Mouse (Mus musculus): ENCODE data around the gene Gpr34. TPM values are rescaled to one million over a fixed set of nuclear protein-coding genes. Genes with fewer than 3 reads are reported as not detected.

The Gpr34 gene
- not detected for polyA plus RNA-seq (2021)

DNA sequence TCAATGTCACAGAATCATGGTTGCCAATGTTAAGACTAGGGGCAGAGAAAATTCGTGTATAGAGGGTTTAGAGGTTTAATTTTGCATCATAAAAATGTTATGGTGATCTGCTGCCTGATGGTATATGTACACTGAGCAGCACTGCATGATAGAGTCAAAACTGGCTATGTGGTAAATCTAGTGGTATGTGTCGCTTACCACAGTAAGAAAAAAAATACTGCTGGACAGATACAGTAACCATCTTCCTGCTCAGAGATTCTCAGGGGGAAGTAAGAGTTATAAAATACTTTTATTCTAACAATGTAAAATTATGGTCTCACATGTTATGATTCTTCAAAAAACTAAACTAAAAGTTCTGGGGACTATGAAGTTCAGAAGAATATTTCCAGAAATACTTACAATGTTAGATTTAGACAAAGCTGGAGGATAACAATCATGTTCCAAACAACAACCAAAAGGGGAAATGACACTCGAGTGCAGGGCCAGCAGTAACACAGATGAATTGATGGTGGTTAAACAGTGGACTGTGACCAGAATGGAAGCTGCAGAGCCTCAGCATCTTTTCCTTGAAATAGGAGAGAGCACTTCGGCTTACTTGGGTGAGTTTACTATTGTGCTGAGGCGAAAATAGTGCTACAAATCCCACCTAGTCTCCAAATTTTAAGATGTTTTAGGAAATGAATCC, at the start of gene Gpr34:
Gene Gpr34 (plus strand): TSS at position 491 of the 685 bp plus-strand sequence.
- H3K27me3 ChIP-seq, result peaks cover 48% of the 10 kb centered on the region
- POLR2A ChIA-PET, result no interaction called here
- DNase-seq (ENCODE audit: low read depth, low spot score) (no peak), ATAC-seq (no peak)
- CTCF ChIA-PET, result no interaction called here
- in situ Hi-C loops (cut with MboI; ENCODE audit: low pct_unique_long_range_greater_than_20kb), result loop anchor here (25.0 kb wide), 1 partner anchor 944 kb away; no protein-coding TSS in a partner anchor
- TF ChIP-seq CTCF (IDR thresholded peaks at IDR 0.05), result no peak

DNA sequence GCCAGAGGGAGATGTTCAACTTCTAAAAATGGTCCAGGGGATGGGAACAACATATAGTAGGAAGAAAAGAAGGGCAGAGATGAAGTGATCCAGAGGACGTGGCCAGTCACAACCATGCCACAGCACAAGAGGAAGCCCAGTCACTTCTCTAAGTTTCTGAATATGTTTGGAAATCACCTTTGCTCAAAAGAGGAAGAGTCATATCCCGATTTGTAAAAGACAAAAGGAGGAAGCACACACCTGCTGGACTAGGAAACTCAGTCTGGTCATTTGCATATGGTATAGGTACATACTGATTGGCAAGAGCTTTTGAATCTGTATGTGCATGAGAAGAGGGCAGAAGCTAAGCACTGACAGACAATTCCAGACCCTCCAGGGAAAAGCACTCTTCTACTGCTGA, 32.5 kb upstream of the Gpr34 start:
- no peak for TF ChIP-seq CTCF (IDR thresholded peaks at IDR 0.05)
- peaks cover 22% of the 10 kb centered on the region for H3K27me3 ChIP-seq
- ATAC-seq (no peak), DNase-seq (ENCODE audit: low read depth, low spot score) (no peak)
- ChIA-PET POLR2A (no interaction called here), CTCF (no interaction called here)
- in situ Hi-C loops (cut with MboI; ENCODE audit: low pct_unique_long_range_greater_than_20kb), result no loop called here

DNA sequence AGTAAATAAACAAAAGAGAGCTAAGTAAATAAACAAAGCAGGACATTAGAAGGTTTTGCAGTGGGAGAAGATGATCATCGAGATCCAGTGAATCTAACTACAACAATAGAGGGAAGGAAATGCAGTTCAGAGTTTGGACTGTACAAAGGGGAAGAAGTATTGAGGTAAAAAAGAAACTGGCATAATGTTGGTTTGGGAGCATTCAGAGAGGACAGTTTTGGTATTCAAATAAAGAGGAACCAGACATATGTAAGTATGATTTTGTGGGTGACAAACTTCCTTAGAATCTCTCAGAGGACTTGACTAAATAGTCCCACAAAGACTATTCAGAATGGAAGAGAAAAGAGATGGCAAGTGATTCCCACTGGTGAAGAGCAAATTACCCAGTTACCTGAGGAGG, 31.9 kb upstream of the Gpr34 start:
- no peak for ATAC-seq
- CTCF ChIA-PET, result no interaction called here
- in situ Hi-C loops (cut with MboI; ENCODE audit: low pct_unique_long_range_greater_than_20kb), result no loop called here
- TF ChIP-seq CTCF (IDR thresholded peaks at IDR 0.05), result no peak
- H3K27me3 ChIP-seq, result peaks cover 22% of the 10 kb centered on the region
- POLR2A ChIA-PET, result no interaction called here
- DNase-seq (ENCODE audit: low read depth, low spot score), result no peak

GRCm38 (mm10) chrX:13606741-13607140, 25.1 kb upstream of the Gpr34 start:
- TF ChIP-seq CTCF (IDR thresholded peaks at IDR 0.05), result no peak
- POLR2A ChIA-PET, result interaction anchor here (0.9 kb wide), 1 partner anchor 364 kb away, joined by 3 read pairs; no protein-coding TSS in a partner anchor

GRCm38 (mm10) chrX:13607752-13608151, 24.1 kb upstream of the Gpr34 start:
- TF ChIP-seq CTCF (IDR thresholded peaks at IDR 0.05), result no peak
- in situ Hi-C loops (cut with MboI; ENCODE audit: low pct_unique_long_range_greater_than_20kb), result no loop called here
- peaks cover 32% of the 10 kb centered on the region for H3K27me3 ChIP-seq
- POLR2A ChIA-PET, result interaction anchor here (0.9 kb wide), 1 partner anchor 365 kb away, joined by 3 read pairs; no protein-coding TSS in a partner anchor
- CTCF ChIA-PET, result interaction anchor here (1.2 kb wide), 1 partner anchor 10 kb away, joined by 3 read pairs; no protein-coding TSS in a partner anchor
- ATAC-seq, result no peak
- DNase-seq (ENCODE audit: low read depth, low spot score), result no peak

More at GRCm38 (mm10) chrX:13606741-13607140, 25.1 kb upstream of the Gpr34 start:
- peaks cover 30% of the 10 kb centered on the region for H3K27me3 ChIP-seq
- no peak for ATAC-seq
- in situ Hi-C loops (cut with MboI; ENCODE audit: low pct_unique_long_range_greater_than_20kb), result no loop called here
- DNase-seq (ENCODE audit: low read depth, low spot score), result no peak
- CTCF ChIA-PET, result interaction anchor here (1.2 kb wide), 1 partner anchor 9 kb away, joined by 3 read pairs; no protein-coding TSS in a partner anchor

DNA sequence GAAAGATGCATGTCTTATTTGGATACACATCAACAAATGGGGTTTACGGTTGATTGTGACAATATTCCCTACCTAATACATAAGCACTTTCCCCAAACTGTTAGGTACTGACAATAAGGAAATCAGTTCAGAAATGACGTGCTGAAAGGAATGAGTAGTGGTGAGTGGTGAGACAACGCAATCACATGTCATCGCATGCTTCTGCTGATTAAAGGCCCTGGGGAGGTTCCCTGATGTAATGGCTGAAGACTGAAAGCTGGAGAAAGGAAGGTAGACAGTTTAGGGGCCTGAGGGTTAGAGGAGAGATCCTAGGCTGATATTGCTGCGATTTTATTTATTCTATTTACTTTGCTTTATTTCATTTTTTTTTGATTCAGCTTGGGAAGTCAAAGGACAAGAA, 20.8 kb upstream of the Gpr34 start:
- peaks cover 42% of the 10 kb centered on the region for H3K27me3 ChIP-seq
- in situ Hi-C loops (cut with MboI; ENCODE audit: low pct_unique_long_range_greater_than_20kb), result loop anchor here (5.0 kb wide), 1 partner anchor 49 kb away; no protein-coding TSS in a partner anchor
- ATAC-seq (no peak), DNase-seq (ENCODE audit: low read depth, low spot score) (no peak)
- ChIA-PET POLR2A (no interaction called here), CTCF (no interaction called here)
- TF ChIP-seq CTCF (IDR thresholded peaks at IDR 0.05), result no peak

GRCm38 (mm10) chrX:13612115-13612514, 19.8 kb upstream of the Gpr34 start:
- TF ChIP-seq CTCF (IDR thresholded peaks at IDR 0.05), result no peak
- ChIA-PET POLR2A (no interaction called here), CTCF (no interaction called here)
- in situ Hi-C loops (cut with MboI; ENCODE audit: low pct_unique_long_range_greater_than_20kb), result loop anchor here (5.0 kb wide), 1 partner anchor 50 kb away; no protein-coding TSS in a partner anchor
- ATAC-seq (no peak), DNase-seq (ENCODE audit: low read depth, low spot score) (no peak)
- peaks cover 39% of the 10 kb centered on the region for H3K27me3 ChIP-seq

DNA sequence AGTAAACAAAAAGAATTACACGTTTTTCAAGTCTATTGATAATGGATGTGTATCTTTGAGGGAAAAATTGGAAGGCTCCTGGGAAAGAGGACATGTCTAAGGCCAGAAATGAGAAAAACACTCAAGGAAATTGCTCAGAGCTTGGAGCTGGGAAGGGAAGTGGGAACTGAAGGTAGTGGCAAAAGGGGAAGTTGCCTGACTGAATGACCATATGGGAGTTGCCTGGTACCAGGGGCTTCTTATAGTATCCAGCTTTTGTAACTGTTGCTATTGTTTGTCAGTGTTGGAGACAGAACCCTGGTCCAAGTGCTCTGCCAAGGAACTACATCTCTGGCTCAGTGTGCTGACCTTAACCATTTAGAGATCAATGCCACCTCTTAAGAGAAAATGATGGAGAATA, 15.2 kb upstream of the Gpr34 start:
- DNase-seq (ENCODE audit: low read depth, low spot score) (no peak), ATAC-seq (no peak)
- ChIA-PET CTCF (interaction anchor here (1.2 to 1.3 kb wide), 2 partner anchors 9 to 40 kb away, joined by 3 read pairs; no protein-coding TSS in a partner anchor), POLR2A (no interaction called here)
- TF ChIP-seq CTCF (IDR thresholded peaks at IDR 0.05), result no peak
- H3K27me3 ChIP-seq, result peaks cover 40% of the 10 kb centered on the region
- in situ Hi-C loops (cut with MboI; ENCODE audit: low pct_unique_long_range_greater_than_20kb), result no loop called here

DNA sequence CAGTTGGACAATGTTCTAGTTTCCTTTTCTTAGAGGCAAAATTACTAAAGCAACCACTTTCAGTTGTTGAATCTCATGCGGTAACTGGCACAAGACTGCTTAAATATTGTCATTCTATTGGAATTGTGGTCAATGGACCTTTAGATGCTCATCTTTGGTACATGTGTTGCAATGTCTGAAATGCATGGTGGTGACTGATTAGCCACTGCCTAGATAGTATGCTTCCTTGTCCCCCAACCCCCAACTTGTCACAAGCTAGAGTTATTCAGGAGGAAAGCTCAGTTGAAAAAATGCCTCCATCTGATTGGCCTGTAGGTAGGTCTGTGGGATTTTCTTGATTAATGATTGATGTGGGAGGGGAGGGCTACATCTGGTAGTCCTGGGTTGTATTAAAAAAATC, 14.6 kb upstream of the Gpr34 start:
- H3K27me3 ChIP-seq, result peaks cover 36% of the 10 kb centered on the region
- POLR2A ChIA-PET, result no interaction called here
- no peak for DNase-seq (ENCODE audit: low read depth, low spot score)
- ATAC-seq, result no peak
- CTCF ChIA-PET, result interaction anchor here (1.3 kb wide), 1 partner anchor 8 kb away, joined by 3 read pairs; no protein-coding TSS in a partner anchor
- no peak for TF ChIP-seq CTCF (IDR thresholded peaks at IDR 0.05)
- in situ Hi-C loops (cut with MboI; ENCODE audit: low pct_unique_long_range_greater_than_20kb), result no loop called here

DNA sequence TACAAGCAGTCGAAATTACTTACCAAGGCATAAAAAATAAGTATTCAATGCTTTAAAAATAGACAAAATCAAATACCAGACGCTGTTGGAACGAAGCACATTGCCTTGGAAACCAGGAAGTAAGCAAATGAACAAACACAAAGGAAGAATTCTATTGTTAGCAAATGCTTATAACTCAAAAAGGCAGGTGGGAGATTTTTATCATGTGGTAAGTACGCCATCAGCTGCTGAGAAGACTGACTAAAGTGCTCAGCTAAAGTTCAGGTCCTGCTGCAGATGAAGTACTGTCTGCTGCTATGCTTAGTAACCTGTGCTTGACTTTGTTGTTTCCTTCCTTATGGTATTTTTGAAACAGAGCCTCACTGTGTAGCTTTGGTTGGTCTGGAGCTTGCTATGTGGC, 13.4 kb upstream of the Gpr34 start:
- in situ Hi-C loops (cut with MboI; ENCODE audit: low pct_unique_long_range_greater_than_20kb), result no loop called here
- ChIA-PET CTCF (no interaction called here), POLR2A (interaction anchor here (0.7 kb wide), 1 partner anchor 125 kb away, joined by 4 read pairs; no protein-coding TSS in a partner anchor)

DNA sequence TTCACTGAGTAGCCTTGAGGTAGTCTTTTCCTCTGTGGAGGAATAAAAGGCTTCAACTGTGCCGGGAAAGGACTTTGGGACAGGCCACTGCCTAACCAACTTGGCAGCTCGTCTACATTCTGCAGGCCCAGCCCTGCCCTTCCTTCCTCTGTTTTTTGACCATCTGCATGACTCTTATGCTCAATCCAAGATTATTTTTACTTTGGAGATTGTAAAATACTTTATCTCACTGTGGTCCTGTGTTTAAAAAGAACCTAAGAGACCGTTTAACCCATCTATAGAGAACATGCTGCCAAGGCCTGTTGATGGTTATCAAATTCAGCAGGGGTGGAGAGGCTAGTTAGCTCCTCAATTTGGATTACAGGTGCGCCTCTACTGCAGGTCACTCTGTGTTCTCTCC, 10.4 kb upstream of the Gpr34 start:
- DNase-seq (ENCODE audit: low read depth, low spot score) (no peak), ATAC-seq (no peak)
- POLR2A ChIA-PET, result no interaction called here
- in situ Hi-C loops (cut with MboI; ENCODE audit: low pct_unique_long_range_greater_than_20kb), result no loop called here
- no peak for TF ChIP-seq CTCF (IDR thresholded peaks at IDR 0.05)
- CTCF ChIA-PET, result no interaction called here
- H3K27me3 ChIP-seq, result peaks cover 40% of the 10 kb centered on the region

More for the DNA sequence above, 13.4 kb upstream of the Gpr34 start:
- H3K27me3 ChIP-seq, result peaks cover 31% of the 10 kb centered on the region
- ATAC-seq, result no peak
- DNase-seq (ENCODE audit: low read depth, low spot score), result no peak
- no peak for TF ChIP-seq CTCF (IDR thresholded peaks at IDR 0.05)
